Mouse (Mus musculus) retina, adult 2 months (tissue): ENCODE results near the gene Pex10.

Experiments used
- DNase-seq: peaks from one replicate; pipeline ENCODE4 v3.0.0-alpha.2; 2012; ENCODE audit warnings: low read depth, low spot score

Pex10 gene

GRCm38 (mm10) chr4:155066834-155067522 lies at the start of gene Pex10:
Gene Pex10, plus strand, starts transcription at chr4:155067016.
- DNase-seq = peak; percentile 94

DNA sequence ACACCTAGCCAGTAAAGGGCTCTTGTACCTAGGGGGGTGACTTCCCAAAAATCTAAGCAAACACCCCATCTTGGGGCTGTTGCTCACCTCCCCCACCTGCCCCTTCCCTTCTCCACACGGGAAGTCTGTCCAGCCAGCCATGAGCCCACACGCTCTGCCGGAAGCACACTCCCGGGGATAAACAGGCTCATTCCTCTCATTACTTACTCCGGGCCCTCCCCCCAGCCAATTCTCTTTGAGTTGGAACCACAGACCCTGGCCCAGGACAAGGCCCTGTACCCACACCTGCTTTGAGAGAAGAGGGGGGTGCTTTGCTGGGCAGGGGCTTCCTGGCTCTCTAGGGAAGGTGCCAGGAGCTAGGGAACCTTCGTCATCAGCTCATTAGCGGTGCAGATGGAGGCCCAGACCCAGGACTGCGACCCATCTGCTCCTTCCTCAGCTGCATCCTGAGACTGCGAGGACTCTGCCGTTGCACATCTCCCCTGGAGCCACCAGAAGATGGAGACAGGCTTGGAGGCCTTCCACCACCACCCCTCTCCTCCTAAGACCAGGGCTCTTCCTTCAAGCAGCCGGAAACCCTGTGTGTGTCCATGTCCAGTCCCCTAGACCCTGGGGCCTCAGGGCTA lies 49.5 kb upstream of the Pex10 start:
- DNase-seq = no peak

- DNase-seq = no peak
Observed at GRCm38 (mm10) chr4:155018066-155018465, 48.8 kb upstream of the Pex10 start.

DNA sequence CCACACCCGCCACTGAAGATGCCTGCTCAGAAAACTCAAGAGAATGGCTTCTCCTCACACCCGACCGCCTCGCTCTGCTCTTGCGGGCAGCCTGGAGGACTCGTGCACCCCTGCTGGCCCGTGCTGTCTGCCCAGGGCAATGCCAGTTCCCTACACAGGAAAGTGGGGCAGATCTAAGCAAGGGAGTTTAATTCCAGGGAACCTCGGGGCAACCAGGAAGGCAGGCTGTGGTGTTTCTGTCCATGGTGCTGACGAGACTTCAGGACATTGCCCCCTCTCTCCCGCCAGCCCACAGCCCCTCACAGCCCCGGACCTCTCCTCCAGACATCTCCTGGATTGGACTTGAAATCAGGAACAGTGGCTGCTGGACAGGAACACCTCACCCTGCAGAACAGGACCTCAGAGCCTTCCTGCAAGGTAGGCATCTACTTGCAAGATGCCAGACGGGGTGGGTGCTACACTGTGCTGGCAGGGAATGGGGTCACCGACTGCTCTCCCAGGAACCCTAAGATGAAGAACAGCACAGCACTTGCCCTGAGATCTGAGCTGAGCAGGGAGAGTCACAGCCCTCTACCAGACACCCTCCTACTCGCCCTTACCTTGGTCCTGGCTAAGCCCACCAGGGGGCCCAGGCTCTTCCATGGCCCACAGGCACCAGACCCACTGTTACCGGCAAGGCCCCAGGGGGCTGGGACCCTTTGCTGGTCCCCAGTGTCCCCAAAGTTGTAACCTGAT lies 48.0 kb upstream of the Pex10 start:
- DNase-seq = no peak

DNA sequence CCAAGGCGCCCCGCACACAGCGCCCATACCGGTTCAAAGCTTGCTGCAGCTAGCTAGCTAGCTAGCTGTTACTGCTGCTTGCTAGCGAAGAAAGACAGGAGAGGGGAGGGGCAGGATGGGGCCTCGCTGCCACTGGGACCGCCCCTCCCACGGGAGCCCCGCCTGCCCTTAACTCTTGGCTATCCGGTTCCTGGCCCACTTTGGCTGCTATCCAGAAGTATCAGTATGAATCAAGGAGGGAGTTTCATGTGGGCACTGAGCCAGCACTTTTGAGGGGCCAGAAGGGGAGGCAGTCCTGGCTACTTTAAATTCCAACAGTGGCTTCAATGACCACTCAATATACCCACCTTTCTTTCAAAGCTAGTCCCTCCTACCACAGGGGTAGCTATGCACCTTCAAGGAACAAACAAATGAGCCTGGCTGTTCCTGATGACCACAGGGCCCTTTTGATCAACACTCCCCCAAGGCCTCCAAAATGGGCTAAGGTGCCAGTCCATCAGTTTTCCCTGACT lies 47.4 kb upstream of the Pex10 start:
- DNase-seq = no peak

DNA sequence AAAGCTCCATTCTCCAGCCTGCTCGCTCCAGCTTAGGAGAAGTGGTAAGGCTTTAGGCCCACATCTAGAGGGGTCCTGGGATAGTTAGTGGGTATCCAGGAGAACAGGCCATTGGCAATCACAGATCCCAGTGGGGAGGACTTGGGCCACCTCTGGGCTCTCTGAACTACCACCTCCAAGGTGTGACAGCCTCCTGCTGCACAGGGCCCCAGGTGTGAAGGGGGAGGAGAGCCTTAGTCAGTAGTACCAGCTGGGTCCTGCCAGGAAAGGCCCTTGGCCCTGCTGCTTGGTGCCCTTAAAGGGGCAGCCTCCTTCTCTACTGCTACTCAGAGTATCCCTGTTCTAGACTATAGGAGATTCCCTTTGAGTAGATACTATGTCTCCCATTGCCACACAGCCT lies 46.7 kb upstream of the Pex10 start:
- DNase-seq = no peak

DNA sequence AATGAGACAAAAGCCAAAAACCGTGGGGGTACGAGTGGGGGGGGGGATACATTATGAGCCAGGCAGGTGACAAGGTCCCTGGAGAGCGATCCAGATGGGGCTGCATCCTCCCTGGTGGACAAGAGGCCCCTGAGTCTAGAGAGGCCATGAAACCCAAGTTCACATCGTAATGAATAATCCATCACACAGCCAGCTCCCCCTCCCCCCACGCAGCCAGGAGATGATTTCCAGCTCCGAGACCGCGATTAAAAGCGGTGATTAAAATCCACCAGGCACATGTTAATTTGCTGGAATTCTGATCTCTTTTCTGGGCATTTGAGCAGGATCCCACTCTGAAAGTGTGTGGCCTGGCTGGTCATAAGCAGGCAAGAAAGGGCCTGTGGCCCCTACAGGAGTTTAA lies 46.0 kb upstream of the Pex10 start:
- DNase-seq = no peak

DNA sequence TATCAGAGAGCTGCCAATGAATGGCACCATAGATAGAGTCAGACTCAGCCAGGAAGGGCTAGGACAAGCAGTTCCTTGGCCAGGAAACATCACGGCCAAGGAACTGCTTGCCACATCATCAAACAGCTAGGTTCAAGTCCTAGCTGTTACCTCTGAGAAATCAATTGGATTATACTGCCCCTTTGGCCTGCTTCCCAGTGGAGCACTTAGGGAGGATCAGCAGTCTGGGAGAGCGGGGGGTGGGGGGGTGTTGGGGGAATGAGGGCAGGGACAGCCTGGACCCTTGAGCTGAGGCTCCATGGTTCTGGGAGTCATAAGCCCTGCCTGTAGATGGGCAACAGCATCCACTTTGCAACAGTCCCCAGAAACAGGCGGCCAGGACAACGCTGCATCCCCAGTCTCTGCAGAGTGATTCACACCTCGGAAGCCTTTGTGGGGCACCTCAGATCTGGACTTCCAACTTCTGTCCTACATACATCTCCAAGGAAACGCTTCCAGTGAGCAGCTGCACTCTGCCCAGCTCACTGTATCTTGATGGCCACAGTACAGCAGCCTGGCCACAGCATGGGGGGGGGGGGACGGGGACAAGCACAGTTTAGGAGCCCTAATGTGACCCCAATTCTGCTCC lies 44.5 kb upstream of the Pex10 start:
- no peak for DNase-seq

- no peak for DNase-seq
Observed at GRCm38 (mm10) chr4:155024170-155025010, 42.4 kb upstream of the Pex10 start.

GRCm38 (mm10) chr4:155033115-155033514 lies 33.7 kb upstream of the Pex10 start:
- DNase-seq = no peak

- DNase-seq = no peak
Observed at GRCm38 (mm10) chr4:155034202-155034601, 32.6 kb upstream of the Pex10 start.

DNA sequence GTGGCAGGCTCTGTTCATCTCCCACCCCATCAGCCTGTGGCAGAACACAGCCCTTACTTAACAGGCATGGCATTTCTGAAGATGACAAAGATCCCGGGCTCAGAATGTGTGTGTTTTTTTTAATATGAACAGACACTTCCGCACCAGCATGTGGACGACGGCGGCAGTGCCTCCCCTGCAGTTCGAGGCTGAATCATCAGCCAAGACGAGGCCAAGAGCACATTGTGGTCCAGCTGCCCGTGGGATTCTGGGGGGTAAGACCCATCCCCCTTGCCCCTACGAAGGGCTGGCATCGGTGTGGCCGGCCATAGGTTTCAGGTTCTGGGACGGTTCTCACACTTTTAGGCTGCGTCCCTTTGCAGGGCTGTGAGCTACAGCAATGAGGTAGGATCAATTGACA lies 32.0 kb upstream of the Pex10 start:
- no peak for DNase-seq

- DNase-seq = no peak
Observed at GRCm38 (mm10) chr4:155040197-155040596, 26.6 kb upstream of the Pex10 start.

- no peak for DNase-seq
Observed at GRCm38 (mm10) chr4:155040696-155041095, 26.1 kb upstream of the Pex10 start.

- DNase-seq = no peak
Observed at GRCm38 (mm10) chr4:155042606-155043288, 24.1 kb upstream of the Pex10 start.

GRCm38 (mm10) chr4:155043289-155043625 lies 23.6 kb upstream of the Pex10 start:
- no peak for DNase-seq

GRCm38 (mm10) chr4:155046636-155047035 lies 20.2 kb upstream of the Pex10 start:
- no peak for DNase-seq

DNA sequence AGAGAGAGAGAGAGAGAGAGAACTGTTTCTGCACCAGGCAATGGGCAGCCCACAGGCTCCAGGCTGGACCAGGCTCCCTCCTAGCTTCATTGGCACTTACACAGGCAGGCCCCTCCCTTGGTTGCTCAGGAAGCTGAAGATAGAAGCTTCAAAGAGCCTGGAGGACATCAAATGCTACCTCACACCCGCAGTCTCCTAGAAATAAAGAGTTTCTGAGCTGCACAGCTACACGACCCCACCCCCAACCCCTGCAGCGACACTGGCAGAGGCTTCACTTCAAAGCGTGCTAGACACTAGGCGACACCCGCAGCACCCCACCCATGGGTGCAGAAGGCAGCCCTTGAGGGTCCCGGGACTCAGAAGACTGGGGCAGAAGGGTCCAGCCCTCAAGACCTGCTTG lies 16.7 kb upstream of the Pex10 start:
- DNase-seq = no peak

- no peak for DNase-seq
Observed at GRCm38 (mm10) chr4:155056724-155057123, 10.1 kb upstream of the Pex10 start, which contains the start of gene Plch2. Gene Plch2, minus strand, starts transcription at chr4:155056784.

- no peak for DNase-seq
Observed at GRCm38 (mm10) chr4:155058325-155058724, 8.5 kb upstream of the Pex10 start.

DNA sequence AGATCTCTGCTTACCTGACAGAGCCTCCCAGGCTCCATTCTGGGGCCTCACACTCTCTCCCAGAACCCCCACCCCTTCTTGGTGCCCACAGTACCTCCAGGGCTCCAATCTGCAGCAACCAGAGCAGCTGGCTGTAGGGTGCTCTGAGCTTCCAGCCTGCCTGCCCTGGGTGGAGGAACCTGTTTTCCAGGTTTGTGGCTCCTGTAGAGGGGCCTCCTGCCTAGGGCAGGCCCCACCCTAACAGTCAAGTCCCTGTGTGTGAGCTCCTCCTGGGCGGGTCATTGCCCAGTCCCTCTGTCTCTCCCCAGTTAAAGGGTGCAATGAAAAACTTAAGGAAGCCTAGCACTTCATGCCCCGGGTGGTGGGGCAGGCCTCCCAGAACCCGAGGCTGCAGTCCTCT lies 2.9 kb upstream of the Pex10 start:
- no peak for DNase-seq
